Mouse (Mus musculus) midbrain, embryonic 10.5 days (tissue): ENCODE results near the gene Astn2. TPM values are rescaled to one million over a fixed set of nuclear protein-coding genes. Genes with fewer than 3 reads are reported as not detected.

Experiments used
- DNase-seq: peaks from one replicate; pipeline ENCODE4 v3.0.0-alpha.2; 2017; ENCODE audit warnings: low spot score
- H3K27ac ChIP-seq: fragments of 300-500 bp; sonication (generic); replicated peaks from 2 replicates; pipeline ENCODE4 v1.5.1; 2016; ENCODE audit warnings: mild to moderate bottlenecking
- H3K27me3 ChIP-seq: fragments of 300-500 bp; sonication (generic); 2 replicates; pipeline ENCODE4 v1.6.1; 2016; ENCODE audit warnings: low read depth, mild to moderate bottlenecking; ENCODE audit not compliant: poor library complexity, severe bottlenecking
- H3K36me3 ChIP-seq: fragments of 300-500 bp; sonication (generic); 2 replicates; pipeline ENCODE4 v1.6.1; 2016; ENCODE audit warnings: mild to moderate bottlenecking, moderate library complexity
- H3K4me1 ChIP-seq: fragments of 300-500 bp; sonication (generic); 2 replicates; pipeline ENCODE4 v1.6.1; 2016
- H3K4me3 ChIP-seq: fragments of 300-500 bp; sonication (generic); 2 replicates; pipeline ENCODE4 v1.5.1; 2016; ENCODE audit warnings: mild to moderate bottlenecking, moderate library complexity
- H3K9me3 ChIP-seq: fragments of 300-500 bp; sonication (generic); replicated peaks from 2 replicates; pipeline ENCODE4 v1.6.1; 2016; ENCODE audit warnings: mild to moderate bottlenecking
- WGBS: fragments of 180-500 bp; shearing (Covaris S2); methylation state at CpG from one replicate; pipeline ENCODE4 v1.1.7; 2016; 5-methylcytosine and 5-hydroxymethylcytosine counted together
- polyA plus RNA-seq: library from polyadenylated mRNA; unstranded; fragments of >200 nt; fragmentation: Nextera tagmentation; extraction: Ambion mirVana; gene quantifications from 2 replicates; pipeline ENCODE4 v1.2.1, GENCODE M21; 2016

Gene Astn2
- polyA plus RNA-seq, 1 experiment from 2014 or later, result 0.32 TPM

- H3K4me3 ChIP-seq, result no peak overlapping the region
- no peak for DNase-seq
- H3K27ac ChIP-seq, result no peak overlapping the region
- H3K27me3 ChIP-seq, result no peaks in the 10 kb centered on the region
- 90% methylated on average over 5 of the region's 5 CpGs for WGBS
- H3K9me3 ChIP-seq, result no peaks in the 10 kb centered on the region
- H3K4me1 ChIP-seq, result no peaks in the 10 kb centered on the region
- no peaks in the 10 kb centered on the region for H3K36me3 ChIP-seq
These were observed 630.9 kb downstream of the Astn2 start for GRCm38 (mm10) chr4:65773368-65774010.

- Histone ChIP-seq H3K9me3 (no peaks in the 10 kb centered on the region), H3K27me3 (no peaks in the 10 kb centered on the region), H3K36me3 (no peaks in the 10 kb centered on the region), H3K4me3 (no peak overlapping the region), H3K27ac (no peak overlapping the region), H3K4me1 (no peaks in the 10 kb centered on the region)
- no peak for DNase-seq
- 86% methylated on average over 4 of the region's 4 CpGs for WGBS
These were observed 633.5 kb downstream of the Astn2 start for GRCm38 (mm10) chr4:65770952-65771351.

GRCm38 (mm10) chr4:65767919-65768318 is 636.5 kb downstream of the Astn2 start:
- Histone ChIP-seq H3K27me3 (no peaks in the 10 kb centered on the region), H3K27ac (no peak overlapping the region), H3K4me3 (no peak overlapping the region), H3K9me3 (no peaks in the 10 kb centered on the region), H3K36me3 (no peaks in the 10 kb centered on the region), H3K4me1 (no peaks in the 10 kb centered on the region)
- DNase-seq, result no peak
- 73% methylated on average over 2 of the region's 2 CpGs for WGBS

GRCm38 (mm10) chr4:65767431-65767830 is 637.0 kb downstream of the Astn2 start:
- H3K9me3 ChIP-seq, result no peaks in the 10 kb centered on the region
- H3K27ac ChIP-seq, result no peak overlapping the region
- WGBS, result 84% methylated on average over 4 of the region's 4 CpGs
- H3K27me3 ChIP-seq, result no peaks in the 10 kb centered on the region
- H3K4me3 ChIP-seq, result no peak overlapping the region
- no peak for DNase-seq
- H3K4me1 ChIP-seq, result no peaks in the 10 kb centered on the region
- H3K36me3 ChIP-seq, result no peaks in the 10 kb centered on the region

GRCm38 (mm10) chr4:65765312-65765711 is 639.1 kb downstream of the Astn2 start:
- no peak for DNase-seq
- H3K27ac ChIP-seq, result no peak overlapping the region
- H3K9me3 ChIP-seq, result no peaks in the 10 kb centered on the region
- no peaks in the 10 kb centered on the region for H3K27me3 ChIP-seq
- no peaks in the 10 kb centered on the region for H3K4me1 ChIP-seq
- no peaks in the 10 kb centered on the region for H3K36me3 ChIP-seq
- 81% methylated on average over 3 of the region's 3 CpGs for WGBS
- no peak overlapping the region for H3K4me3 ChIP-seq

GRCm38 (mm10) chr4:65764275-65764674 is 640.1 kb downstream of the Astn2 start:
- no peaks in the 10 kb centered on the region for H3K36me3 ChIP-seq
- 86% methylated on average over 4 of the region's 4 CpGs for WGBS
- no peak for DNase-seq
- no peak overlapping the region for H3K27ac ChIP-seq
- no peaks in the 10 kb centered on the region for H3K4me1 ChIP-seq
- no peaks in the 10 kb centered on the region for H3K9me3 ChIP-seq
- H3K4me3 ChIP-seq, result no peak overlapping the region
- no peaks in the 10 kb centered on the region for H3K27me3 ChIP-seq

- H3K27ac ChIP-seq, result no peak overlapping the region
- H3K4me3 ChIP-seq, result no peak overlapping the region
- WGBS, result 92% methylated on average over 2 of the region's 2 CpGs
- no peaks in the 10 kb centered on the region for H3K9me3 ChIP-seq
- DNase-seq, result no peak
- H3K4me1 ChIP-seq, result no peaks in the 10 kb centered on the region
- no peaks in the 10 kb centered on the region for H3K36me3 ChIP-seq
- no peaks in the 10 kb centered on the region for H3K27me3 ChIP-seq
These were observed 640.6 kb downstream of the Astn2 start for GRCm38 (mm10) chr4:65763823-65764222.

- no peak overlapping the region for H3K4me3 ChIP-seq
- 0 out of 2 replicates have a peak, but pooled peaks cover 2% of the 10 kb centered on the region for H3K4me1 ChIP-seq
- H3K27ac ChIP-seq, result no peak overlapping the region
- H3K9me3 ChIP-seq, result no peaks in the 10 kb centered on the region
- 78% methylated on average over 3 of the region's 3 CpGs for WGBS
- no peaks in the 10 kb centered on the region for H3K27me3 ChIP-seq
- DNase-seq, result no peak
- H3K36me3 ChIP-seq, result no peaks in the 10 kb centered on the region
These were observed 642.3 kb downstream of the Astn2 start for GRCm38 (mm10) chr4:65762116-65762515.

GRCm38 (mm10) chr4:65761658-65762057 is 642.8 kb downstream of the Astn2 start:
- no peaks in the 10 kb centered on the region for H3K9me3 ChIP-seq
- H3K36me3 ChIP-seq, result no peaks in the 10 kb centered on the region
- no peak overlapping the region for H3K27ac ChIP-seq
- WGBS, result 76% methylated on average over 3 of the region's 3 CpGs
- H3K4me1 ChIP-seq, result 0 out of 2 replicates have a peak, but pooled peaks cover 2% of the 10 kb centered on the region
- no peak overlapping the region for H3K4me3 ChIP-seq
- DNase-seq, result no peak
- no peaks in the 10 kb centered on the region for H3K27me3 ChIP-seq

- Histone ChIP-seq H3K4me3 (no peak overlapping the region), H3K27me3 (no peaks in the 10 kb centered on the region), H3K27ac (no peak overlapping the region), H3K4me1 (0 out of 2 replicates have a peak, but pooled peaks cover 2% of the 10 kb centered on the region), H3K9me3 (no peaks in the 10 kb centered on the region), H3K36me3 (no peaks in the 10 kb centered on the region)
- no peak for DNase-seq
- WGBS, result 79% methylated on average over 1 of the region's 1 CpGs
These were observed 645.6 kb downstream of the Astn2 start for GRCm38 (mm10) chr4:65758875-65759201.

- no peak overlapping the region for H3K27ac ChIP-seq
- WGBS, result 63% methylated on average over 5 of the region's 5 CpGs
These were observed 646.1 kb downstream of the Astn2 start for GRCm38 (mm10) chr4:65758174-65758874.

GRCm38 (mm10) chr4:65752941-65753340 is 651.5 kb downstream of the Astn2 start:
- Histone ChIP-seq H3K4me3 (no peak overlapping the region), H3K36me3 (no peaks in the 10 kb centered on the region), H3K27me3 (no peaks in the 10 kb centered on the region), H3K9me3 (no peaks in the 10 kb centered on the region), H3K4me1 (peaks cover 2% of the 10 kb centered on the region; the same call in 1 of the 2 replicates), H3K27ac (no peak overlapping the region)
- DNase-seq, result no peak
- 88% methylated on average over 3 of the region's 3 CpGs for WGBS

More at GRCm38 (mm10) chr4:65758174-65758874, 646.1 kb downstream of the Astn2 start:
- 0 out of 2 replicates have a peak, but pooled peaks cover 2% of the 10 kb centered on the region for H3K4me1 ChIP-seq
- H3K27me3 ChIP-seq, result no peaks in the 10 kb centered on the region
- no peak for DNase-seq
- H3K36me3 ChIP-seq, result no peaks in the 10 kb centered on the region
- no peak overlapping the region for H3K4me3 ChIP-seq
- H3K9me3 ChIP-seq, result no peaks in the 10 kb centered on the region

GRCm38 (mm10) chr4:65744788-65745187 is 659.6 kb downstream of the Astn2 start:
- H3K36me3 ChIP-seq, result no peaks in the 10 kb centered on the region

More at GRCm38 (mm10) chr4:65744788-65745187, 659.6 kb downstream of the Astn2 start:
- Histone ChIP-seq H3K4me1 (peaks cover 5% of the 10 kb centered on the region; the same call in 1 of the 2 replicates), H3K9me3 (no peaks in the 10 kb centered on the region), H3K4me3 (no peak overlapping the region), H3K27ac (no peak overlapping the region), H3K27me3 (no peaks in the 10 kb centered on the region)
- DNase-seq, result no peak
